In genomic region chr15:102920619-102921018, GRCm38 (mm10) we compare ENCODE assay signal across 8 mouse cellular contexts. TPM values are rescaled to one million over a fixed set of nuclear protein-coding genes. Genes with fewer than 3 reads are reported as not detected.
DNase-seq lines count a peak whose midpoint lies in the region; TF ChIP-seq lines count a peak whose summit lies in the region.

No protein-coding gene starts in this region.

- 2% methylated on average over 20 of the region's 20 CpGs for WGBS in heart, adult 2 months

- H3K9ac ChIP-seq in heart, adult 2 months (ENCODE audit: low read depth, low read length): no peak overlapping the region

- intact Hi-C loops in heart, adult 2 months (cut with DNase I): no loop called here

- DNase-seq in ES-CJ7 (ENCODE audit: low read depth, low spot score): peak; percentile 100
- peak; percentile 91 for DNase-seq in embryo, embryonic 11 days
- DNase-seq in heart, adult 2 months: peak; percentile 27 to 47
- peak; percentile 59 for DNase-seq in kidney, adult 18-20 months
- peak; percentile 91 for DNase-seq in mesoderm, embryonic 11.5 days (ENCODE audit: low read depth, low spot score)
- DNase-seq in yolk sac, embryonic 10.5 days (ENCODE audit: low spot score): peak; percentile 89
- DNase-seq in ovary, postnatal 14 days (ENCODE audit: low spot score): no peak
- no peak for DNase-seq in layer of hippocampus, adult 9-10 months (ENCODE audit: low spot score)

- no peaks in the 10 kb centered on the region for H3K4me1 ChIP-seq in heart, adult 2 months (ENCODE audit: control insufficient read depth, insufficient read depth, low read length)

- no peak overlapping the region for H3K27ac ChIP-seq in heart, adult 2 months

- TF ChIP-seq EP300 in heart, adult 2 months (IDR thresholded peaks at IDR 0.05; ENCODE audit: insufficient read depth, low read depth, low read length): no peak

- H3K4me3 ChIP-seq in heart, adult 2 months: no peak overlapping the region

- H3K79me2 ChIP-seq in heart, adult 2 months (replicated peaks; ENCODE audit: control insufficient read depth, insufficient read depth, low read length): no peaks in the 10 kb centered on the region

- no peaks in the 10 kb centered on the region for H3K36me3 ChIP-seq in heart, adult 2 months (ENCODE audit: control insufficient read depth, insufficient read depth, low read length)

- TF ChIP-seq CTCF in heart, adult 2 months (IDR thresholded peaks at IDR 0.05): no peak

- no peak for TF ChIP-seq POLR2A in heart, adult 2 months (IDR thresholded peaks at IDR 0.05; ENCODE audit: insufficient read depth, low read depth, low read length)

- peaks cover 30% of the 10 kb centered on the region for H3K27me3 ChIP-seq in heart, adult 2 months (ENCODE audit: control insufficient read depth, insufficient read depth, low read length)

RNA-seq across cellular contexts. Expression of gene Hoxc13, which starts 0.3 kb away (rescaled TPM):
- not detected for total RNA-seq in heart, adult 2 months (2021)
- polyA plus RNA-seq in heart, adult 2 months (2012; rRNA removed): not detected in 2 replicates

RNA-seq across cellular contexts. Expression of gene Hoxc12, which starts 15.9 kb away (rescaled TPM):
- not detected for total RNA-seq in heart, adult 2 months (2021)
- polyA plus RNA-seq in heart, adult 2 months (2012; rRNA removed): not detected in 2 replicates

RNA-seq across cellular contexts. Expression of gene Hoxc11, which starts 33.6 kb away (rescaled TPM):
- not detected for total RNA-seq in heart, adult 2 months (2021)
- polyA plus RNA-seq in heart, adult 2 months (2012; rRNA removed): not detected in 2 replicates

RNA-seq across cellular contexts. Expression of gene Hoxc10, which starts 46.0 kb away (rescaled TPM):
- not detected for total RNA-seq in heart, adult 2 months (2021)
- not detected in 2 replicates for polyA plus RNA-seq in heart, adult 2 months (2012; rRNA removed)

RNA-seq across cellular contexts. Expression of gene Hoxc5, which starts 46.6 kb away (rescaled TPM):
- total RNA-seq in heart, adult 2 months (2021): not detected
- polyA plus RNA-seq in heart, adult 2 months (2012; rRNA removed): 0.20 TPM in 1 of 2 replicates, not detected in the other

Comparison
In these comparisons a context has a peak if more than half of its experiments do, and no peak if none do; other contexts are left out.
1. DNase-seq: peak in ES-CJ7 (single experiment), embryo, embryonic 11 days (single experiment), heart, adult 2 months (2 of 2), kidney, adult 18-20 months (single experiment), mesoderm, embryonic 11.5 days (single experiment) and yolk sac, embryonic 10.5 days (single experiment); none in ovary, postnatal 14 days (single experiment) and layer of hippocampus, adult 9-10 months (single experiment).